Mouse (Mus musculus) R1 (cell line): ENCODE results near the gene Sypl.
"Not testable (repeated sequence)": the region's sequence is repeated elsewhere in the genome, so short reads cannot be mapped to it uniquely, and the experiment has no call there.

ENCODE experiments used
- DNase-seq: peaks from one replicate; pipeline ENCODE4 v3.0.0-alpha.2; 2018; ENCODE audit warnings: low read depth, low spot score

Sypl gene

GRCm38 (mm10) chr12:32943347-32943746 lies 10.3 kb upstream of the Sypl start:
- no peak for DNase-seq

GRCm38 (mm10) chr12:32943951-32944350 lies 9.7 kb upstream of the Sypl start:
- no peak for DNase-seq

GRCm38 (mm10) chr12:32944884-32945454 lies 8.7 kb upstream of the Sypl start:
- no peak for DNase-seq

GRCm38 (mm10) chr12:32946376-32946775 lies 7.3 kb upstream of the Sypl start:
- DNase-seq: no peak

- peak; percentile 40 for DNase-seq
These were observed 1.3 kb upstream of the Sypl start for GRCm38 (mm10) chr12:32952416-32952815.

- DNase-seq: no peak
These were observed 625 bp upstream of the Sypl start for GRCm38 (mm10) chr12:32953066-32953465.

- no peak for DNase-seq
These were observed 728 bp downstream of the Sypl start for GRCm38 (mm10) chr12:32954216-32955021.

- DNase-seq: no peak
These were observed 1.3 kb downstream of the Sypl start for GRCm38 (mm10) chr12:32955037-32955436.

GRCm38 (mm10) chr12:32957211-32957610 lies 3.5 kb downstream of the Sypl start:
- DNase-seq: no peak

- no peak for DNase-seq
These were observed 8.4 kb downstream of the Sypl start for GRCm38 (mm10) chr12:32962132-32962531.

GRCm38 (mm10) chr12:32963858-32964257 lies 10.2 kb downstream of the Sypl start:
- no peak for DNase-seq

GRCm38 (mm10) chr12:32972287-32972686 lies 18.6 kb downstream of the Sypl start:
- DNase-seq: no peak

GRCm38 (mm10) chr12:32974893-32975292 lies 21.2 kb downstream of the Sypl start:
- no peak for DNase-seq

GRCm38 (mm10) chr12:32975501-32975900 lies 21.8 kb downstream of the Sypl start:
- DNase-seq: no peak

- DNase-seq: no peak
These were observed 28.9 kb downstream of the Sypl start for GRCm38 (mm10) chr12:32982631-32983030.

- peak; percentile 13 for DNase-seq
These were observed 29.4 kb downstream of the Sypl start for GRCm38 (mm10) chr12:32983081-32983480.

GRCm38 (mm10) chr12:32986284-32986683 lies 32.6 kb downstream of the Sypl start:
- no peak for DNase-seq

GRCm38 (mm10) chr12:32989731-32990130 lies 36.0 kb downstream of the Sypl start:
- peak; percentile 64 for DNase-seq

- DNase-seq: no peak
These were observed 40.4 kb downstream of the Sypl start for GRCm38 (mm10) chr12:32994081-32994480.

- DNase-seq: peak; percentile 12
These were observed 41.6 kb downstream of the Sypl start for GRCm38 (mm10) chr12:32995081-32995834.

GRCm38 (mm10) chr12:32998766-32999165 lies 45.1 kb downstream of the Sypl start:
- no peak for DNase-seq

GRCm38 (mm10) chr12:32999778-33000177 lies 46.1 kb downstream of the Sypl start:
- DNase-seq: not testable (repeated sequence)
